Mouse (Mus musculus) midbrain, embryonic 13.5 days (tissue): ENCODE measurements at regions not wholly inside any gene's neighbourhood (a gene's known extent, or its start where the extent isn't known, plus 50 kb on each side); places are given as distances from the start of the nearest gene placed in this dataset.

ENCODE experiments used
- ATAC-seq: fragments of 200-750 bp; cut with Nextera tagmentation; 2 replicates; pipeline ENCODE4 v1.8.0; 2017; ENCODE audit warnings: mild to moderate bottlenecking, moderate TSS enrichment, moderate library complexity
- H3K27ac ChIP-seq: fragments of 300-500 bp; sonication (generic); 2 replicates; pipeline ENCODE4 v1.5.1; 2015; ENCODE audit warnings: inconsistent platforms, mild to moderate bottlenecking, moderate library complexity
- H3K27me3 ChIP-seq: fragments of 300-500 bp; sonication (generic); 2 replicates; pipeline ENCODE4 v1.6.1; 2015; ENCODE audit warnings: mild to moderate bottlenecking, inconsistent platforms
- H3K36me3 ChIP-seq: fragments of 300-500 bp; sonication (generic); 2 replicates; pipeline ENCODE4 v1.6.1; 2015; ENCODE audit warnings: mild to moderate bottlenecking, inconsistent platforms
- H3K4me1 ChIP-seq: fragments of 300-500 bp; sonication (generic); replicated peaks from 2 replicates; pipeline ENCODE4 v1.6.1; 2015; ENCODE audit warnings: inconsistent platforms
- H3K4me2 ChIP-seq: fragments of 300-500 bp; sonication (generic); replicated peaks from 2 replicates; pipeline ENCODE4 v1.6.1; 2015; ENCODE audit warnings: moderate library complexity, mild to moderate bottlenecking, inconsistent platforms
- H3K4me3 ChIP-seq: fragments of 300-500 bp; sonication (generic); replicated peaks from 2 replicates; pipeline ENCODE4 v1.5.1; 2015; ENCODE audit warnings: mild to moderate bottlenecking, inconsistent platforms
- H3K9ac ChIP-seq: fragments of 300-500 bp; sonication (generic); replicated peaks from 2 replicates; pipeline ENCODE4 v1.6.1; 2015; ENCODE audit warnings: mild to moderate bottlenecking, inconsistent platforms
- H3K9me3 ChIP-seq: fragments of 300-500 bp; sonication (generic); 2 replicates; pipeline ENCODE4 v1.6.1; 2016; ENCODE audit warnings: mild to moderate bottlenecking, inconsistent platforms
- WGBS: fragments of 180-500 bp; shearing (Covaris S2); methylation state at CpG from one replicate; pipeline ENCODE4 v1.1.7; 2015; 5-methylcytosine and 5-hydroxymethylcytosine counted together

DNA sequence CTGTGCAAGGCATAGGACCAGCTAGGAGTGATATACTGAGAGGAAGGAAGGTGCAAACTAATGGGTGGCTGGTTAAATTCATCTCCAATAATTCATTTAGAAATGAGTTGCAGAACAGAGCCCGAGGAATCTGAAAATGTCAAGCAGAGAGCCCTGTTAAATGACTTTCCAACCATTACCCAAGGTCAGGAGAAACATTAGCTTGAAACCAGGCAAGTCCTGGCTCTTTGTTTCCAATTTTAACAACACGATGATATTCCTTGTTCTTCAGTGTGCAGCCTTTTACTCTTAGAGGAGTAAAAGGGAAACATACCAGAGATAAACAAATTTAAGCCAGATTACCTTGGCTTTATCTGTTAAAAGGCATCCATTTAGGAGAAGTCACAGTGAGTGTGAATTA is 2318.4 kb downstream of the Poteg start:
- no peak for ATAC-seq
- H3K27me3 ChIP-seq: no peaks in the 10 kb centered on the region
- no peaks in the 10 kb centered on the region for H3K36me3 ChIP-seq
- no peak overlapping the region for H3K4me2 ChIP-seq
- no peaks in the 10 kb centered on the region for H3K9me3 ChIP-seq
- H3K27ac ChIP-seq: no peak overlapping the region
- H3K9ac ChIP-seq: no peak overlapping the region
- H3K4me1 ChIP-seq: no peaks in the 10 kb centered on the region
- WGBS: 74% methylated on average over 2 of the region's 2 CpGs
- H3K4me3 ChIP-seq: no peak overlapping the region

DNA sequence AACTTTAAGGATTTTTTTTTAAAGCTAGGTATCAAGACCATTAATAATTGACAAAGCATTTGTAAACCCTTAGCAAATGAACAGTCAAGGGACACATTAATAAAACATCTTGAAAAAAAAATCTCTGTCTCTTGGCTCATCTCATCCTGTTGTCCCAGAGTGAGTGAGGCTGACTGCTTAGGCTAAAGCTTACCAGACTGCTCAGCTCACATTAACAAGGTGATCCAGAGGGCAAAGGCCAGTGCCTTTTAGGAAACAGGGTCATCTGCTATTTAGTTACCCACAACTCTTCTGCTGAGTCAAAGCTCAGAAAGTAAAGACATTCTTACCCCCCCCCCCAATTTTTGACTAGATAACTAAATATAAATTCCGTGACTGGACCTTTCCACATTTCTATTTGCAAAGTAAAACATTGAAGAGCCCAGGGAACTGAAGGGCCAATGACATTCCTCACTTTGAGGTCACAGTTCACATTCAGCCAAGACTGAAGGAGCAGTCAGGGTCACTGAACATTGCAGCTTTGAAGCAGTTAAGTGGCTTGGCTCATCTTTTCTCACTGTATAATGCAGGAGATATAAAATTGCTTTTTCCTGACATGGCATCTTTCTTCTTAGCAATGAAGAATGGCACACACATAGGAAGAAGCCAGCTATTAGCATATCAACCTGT is 2318.9 kb downstream of the Poteg start:
- Histone ChIP-seq H3K27ac (no peak overlapping the region), H3K9me3 (no peaks in the 10 kb centered on the region), H3K4me2 (no peak overlapping the region), H3K4me3 (no peak overlapping the region), H3K36me3 (no peaks in the 10 kb centered on the region), H3K9ac (no peak overlapping the region), H3K27me3 (no peaks in the 10 kb centered on the region), H3K4me1 (no peaks in the 10 kb centered on the region)
- no peak for ATAC-seq
- 55% methylated on average over 1 of the region's 1 CpGs for WGBS

DNA sequence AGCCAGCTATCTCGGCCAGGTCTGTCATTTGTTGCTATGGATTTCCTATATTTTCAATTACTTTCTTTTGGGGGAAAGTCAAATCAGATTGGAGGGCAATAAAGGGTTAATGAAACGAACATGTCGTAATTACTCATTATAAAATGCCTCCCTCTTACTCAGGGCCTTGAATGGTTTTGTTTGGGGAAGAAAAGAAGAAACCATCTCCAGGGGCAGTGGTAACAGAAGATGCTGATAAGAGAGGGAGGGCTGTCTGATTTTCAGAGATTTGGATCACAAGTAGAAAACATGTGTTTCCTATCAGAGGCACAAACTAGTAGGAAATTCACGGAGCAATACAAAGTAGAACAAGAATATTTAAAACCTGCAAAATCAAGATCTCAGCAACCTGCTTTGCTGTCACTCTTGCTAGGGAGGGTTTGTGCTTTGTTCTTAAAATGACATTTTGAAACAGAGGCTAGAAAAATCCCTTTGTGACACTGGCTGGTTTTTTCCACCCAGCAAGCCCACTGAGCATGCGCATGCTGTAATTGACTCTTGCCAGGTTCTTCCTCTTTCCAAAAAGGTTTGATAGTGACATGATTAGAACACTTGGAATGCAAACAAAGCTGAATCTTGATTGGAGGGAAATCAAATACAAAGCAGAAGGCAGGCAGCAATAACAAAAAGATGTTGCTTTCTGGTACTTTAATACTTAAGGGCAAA is 2329.8 kb downstream of the Poteg start:
- no peak overlapping the region for H3K9ac ChIP-seq
- ATAC-seq: no peak
- H3K9me3 ChIP-seq: no peaks in the 10 kb centered on the region
- H3K27me3 ChIP-seq: no peaks in the 10 kb centered on the region
- H3K4me1 ChIP-seq: no peaks in the 10 kb centered on the region
- no peak overlapping the region for H3K4me3 ChIP-seq
- no peak overlapping the region for H3K4me2 ChIP-seq
- no peak overlapping the region for H3K27ac ChIP-seq
- WGBS: 73% methylated on average over 5 of the region's 5 CpGs
- H3K36me3 ChIP-seq: no peaks in the 10 kb centered on the region

DNA sequence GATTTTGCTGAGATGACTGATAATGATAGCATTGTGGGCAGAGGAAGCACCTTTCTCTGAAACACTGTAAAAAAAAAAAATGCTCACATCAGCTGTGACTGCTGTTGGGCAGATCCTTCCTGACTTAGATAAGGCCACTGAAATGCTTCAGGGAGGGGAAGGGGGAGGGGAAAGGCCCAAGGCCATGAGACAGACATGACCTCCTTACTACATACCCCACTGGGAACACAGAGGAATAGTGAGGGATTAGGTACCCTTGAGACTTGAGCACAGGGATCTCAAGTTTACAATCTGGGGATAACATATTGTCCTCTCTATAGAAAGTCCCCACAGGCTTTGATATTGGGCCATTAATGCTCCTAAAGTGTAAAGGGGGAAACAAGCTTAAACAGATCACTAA is 2341.7 kb downstream of the Poteg start:
- H3K36me3 ChIP-seq: no peaks in the 10 kb centered on the region
- H3K9me3 ChIP-seq: no peaks in the 10 kb centered on the region
- no peaks in the 10 kb centered on the region for H3K27me3 ChIP-seq
- no peak overlapping the region for H3K27ac ChIP-seq
- peak; percentile 62 for ATAC-seq
- H3K4me2 ChIP-seq: no peak overlapping the region
- no peak overlapping the region for H3K9ac ChIP-seq
- no peak overlapping the region for H3K4me3 ChIP-seq
- H3K4me1 ChIP-seq: peaks cover 3% of the 10 kb centered on the region; the same call in 1 of the 2 replicates

DNA sequence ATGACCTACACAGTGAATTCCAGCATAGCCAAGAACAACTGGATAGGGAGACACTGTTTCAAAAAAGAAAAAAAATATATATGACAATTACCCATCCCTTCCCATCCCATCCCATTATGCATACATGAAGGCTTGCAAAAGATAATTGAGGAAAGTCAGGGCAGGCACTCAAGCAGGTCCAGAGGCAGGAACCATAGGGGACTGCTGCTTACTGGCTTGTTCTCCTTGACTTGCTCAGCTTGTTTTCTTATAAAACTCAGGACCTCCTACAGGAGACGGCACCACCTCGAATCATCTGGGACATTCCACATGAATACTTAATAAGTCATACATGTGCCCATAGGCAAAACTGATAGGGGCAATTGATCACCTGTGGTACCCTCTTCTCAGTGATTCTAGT is 2342.6 kb downstream of the Poteg start:
- Histone ChIP-seq H3K4me3 (no peak overlapping the region), H3K36me3 (no peaks in the 10 kb centered on the region), H3K4me2 (no peak overlapping the region), H3K27ac (no peak overlapping the region), H3K27me3 (no peaks in the 10 kb centered on the region), H3K9ac (no peak overlapping the region), H3K9me3 (no peaks in the 10 kb centered on the region), H3K4me1 (peaks cover 3% of the 10 kb centered on the region; the same call in 1 of the 2 replicates)
- WGBS: 91% methylated on average over 2 of the region's 2 CpGs
- ATAC-seq: peak; percentile 68; the same call in 1 of the 2 replicates

DNA sequence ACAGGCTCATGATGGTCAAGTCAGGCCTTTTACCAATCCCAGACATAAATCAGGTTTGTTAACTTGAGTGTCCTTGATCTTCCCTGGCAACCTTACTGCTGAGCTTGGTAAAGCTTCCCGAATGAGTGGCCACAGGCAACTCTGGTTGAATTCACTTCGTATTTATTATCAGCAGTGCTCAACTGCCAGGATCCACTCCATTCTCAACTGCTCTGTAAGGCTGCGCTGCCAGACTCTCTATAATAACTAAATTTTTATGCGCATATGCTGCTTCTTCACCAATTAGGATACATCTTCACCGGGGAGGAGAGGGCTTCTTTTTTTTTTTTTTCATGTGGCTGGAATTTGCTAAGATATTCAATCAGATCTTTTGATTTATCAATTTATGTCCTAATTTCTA is 2359.8 kb downstream of the Poteg start:
- ATAC-seq: peak; percentile 60; the same call in 1 of the 2 replicates

DNA sequence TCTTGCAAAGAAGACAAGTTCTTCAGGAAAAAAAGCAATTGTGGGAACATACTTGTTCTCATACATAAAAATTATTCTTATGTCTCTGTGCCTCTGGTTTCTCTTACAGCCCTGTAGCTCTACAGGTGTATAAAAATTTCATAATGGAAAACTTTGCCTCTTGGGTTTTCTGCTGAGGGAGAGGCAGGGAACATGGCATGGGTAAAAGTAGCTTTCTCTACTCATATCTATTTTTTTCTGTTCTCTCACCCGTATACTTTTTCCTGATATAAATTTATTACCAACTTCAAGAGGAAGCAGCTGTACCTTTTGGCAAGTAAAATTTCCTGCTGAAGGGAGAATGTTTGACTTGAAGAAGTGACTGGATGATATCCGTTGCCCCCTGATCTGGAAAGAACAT is 2388.6 kb downstream of the Poteg start:
- no peak overlapping the region for H3K4me2 ChIP-seq
- no peak for ATAC-seq
- no peaks in the 10 kb centered on the region for H3K27me3 ChIP-seq
- WGBS: 93% methylated on average over 2 of the region's 2 CpGs
- H3K36me3 ChIP-seq: no peaks in the 10 kb centered on the region
- H3K27ac ChIP-seq: no peak overlapping the region
- H3K4me3 ChIP-seq: no peak overlapping the region
- no peaks in the 10 kb centered on the region for H3K9me3 ChIP-seq
- no peaks in the 10 kb centered on the region for H3K4me1 ChIP-seq
- H3K9ac ChIP-seq: no peak overlapping the region

More for the DNA sequence above, 2359.8 kb downstream of the Poteg start:
- Histone ChIP-seq H3K27ac (peak overlapping the region; percentile 41; the same call in 1 of the 2 replicates), H3K9me3 (peaks cover 4% of the 10 kb centered on the region; the same call in 1 of the 2 replicates), H3K4me1 (no peaks in the 10 kb centered on the region), H3K36me3 (no peaks in the 10 kb centered on the region), H3K4me2 (no peak overlapping the region), H3K4me3 (no peak overlapping the region), H3K27me3 (no peaks in the 10 kb centered on the region), H3K9ac (no peak overlapping the region)
- WGBS: 59% methylated on average over 5 of the region's 5 CpGs
